Mouse (Mus musculus): ENCODE results near the gene Abraxas1. TPM values are rescaled to one million over a fixed set of nuclear protein-coding genes. Genes with fewer than 3 reads are reported as not detected.

Gene Abraxas1
- polyA plus RNA-seq, 1 experiment from 2014 or later: 28.5 TPM

GRCm38 (mm10) chr5:100845848-100846598 lies 25.3 kb upstream of the Abraxas1 start:
- Histone ChIP-seq H3K4me2 (peak overlapping the region; percentile 99), H3K4me1 (peaks cover 18% of the 10 kb centered on the region), H3K36me3 (replicated peaks) (no peaks in the 10 kb centered on the region), H3K9ac (peak overlapping the region; percentile 59), H3K4me3 (replicated peaks) (peak overlapping the region; percentile 57), H3K9me3 (0 out of 2 replicates have a peak, but pooled peaks cover 5% of the 10 kb centered on the region), H3K27ac (no peak overlapping the region), H3K27me3 (peaks cover 65% of the 10 kb centered on the region)
- WGBS: under 1% methylated on average over 51 of the region's 52 CpGs
- peak; percentile 68; the same call in 1 of the 2 replicates for ATAC-seq (ENCODE audit: low FRiP score)

- no peak for ATAC-seq (ENCODE audit: low FRiP score)
Observed at GRCm38 (mm10) chr5:100845485-100845847, 24.7 kb upstream of the Abraxas1 start, which contains the start of gene Gpat3. Gene Gpat3 (plus strand): TSS chr5:100845713.

GRCm38 (mm10) chr5:100844485-100844884 lies 23.7 kb upstream of the Abraxas1 start:
- H3K4me1 ChIP-seq: peaks cover 18% of the 10 kb centered on the region
- no peaks in the 10 kb centered on the region for H3K36me3 ChIP-seq (replicated peaks)
- no peak overlapping the region for H3K27ac ChIP-seq
- no peak overlapping the region for H3K9ac ChIP-seq
- H3K9me3 ChIP-seq: 0 out of 2 replicates have a peak, but pooled peaks cover 5% of the 10 kb centered on the region
- no peak for ATAC-seq (ENCODE audit: low FRiP score)
- peaks cover 65% of the 10 kb centered on the region for H3K27me3 ChIP-seq
- H3K4me3 ChIP-seq (replicated peaks): no peak overlapping the region
- WGBS: 71% methylated on average over 3 of the region's 3 CpGs
- no peak overlapping the region for H3K4me2 ChIP-seq

More at GRCm38 (mm10) chr5:100845485-100845847, 24.7 kb upstream of the Abraxas1 start, which contains the start of gene Gpat3:
- H3K4me2 ChIP-seq: peak within 1 kb of the TSS; percentile 99
- H3K9ac ChIP-seq: peak within 1 kb of the TSS; percentile 59
- H3K4me3 ChIP-seq (replicated peaks): peak within 1 kb of the TSS; percentile 57
- H3K9me3 ChIP-seq: 0 out of 2 replicates have a peak, but pooled peaks cover 5% of the 10 kb centered on the region
- WGBS: under 1% methylated on average over 16 of the region's 16 CpGs
- H3K36me3 ChIP-seq (replicated peaks): no peaks in the 10 kb centered on the region
- H3K4me1 ChIP-seq: peaks cover 18% of the 10 kb centered on the region
- H3K27ac ChIP-seq: no peak within 1 kb of the TSS
- H3K27me3 ChIP-seq: peaks cover 65% of the 10 kb centered on the region

- Histone ChIP-seq H3K36me3 (replicated peaks) (no peaks in the 10 kb centered on the region), H3K4me1 (no peaks in the 10 kb centered on the region), H3K9ac (no peak overlapping the region), H3K4me3 (replicated peaks) (no peak overlapping the region), H3K9me3 (0 out of 2 replicates have a peak, but pooled peaks cover 5% of the 10 kb centered on the region), H3K4me2 (no peak overlapping the region), H3K27ac (no peak overlapping the region), H3K27me3 (peaks cover 6% of the 10 kb centered on the region; the same call in 1 of the 2 replicates)
- no peak for ATAC-seq (ENCODE audit: low FRiP score)
- WGBS: 90% methylated on average over 7 of the region's 7 CpGs
Observed at GRCm38 (mm10) chr5:100837907-100838306, 17.1 kb upstream of the Abraxas1 start.

- no peak overlapping the region for H3K4me2 ChIP-seq
- H3K4me1 ChIP-seq: no peaks in the 10 kb centered on the region
- ATAC-seq (ENCODE audit: low FRiP score): no peak
- no peaks in the 10 kb centered on the region for H3K36me3 ChIP-seq (replicated peaks)
- H3K9ac ChIP-seq: no peak overlapping the region
- no peak overlapping the region for H3K27ac ChIP-seq
- no peak overlapping the region for H3K4me3 ChIP-seq (replicated peaks)
- 80% methylated on average over 9 of the region's 9 CpGs for WGBS
- H3K27me3 ChIP-seq: no peaks in the 10 kb centered on the region
- no peaks in the 10 kb centered on the region for H3K9me3 ChIP-seq
Observed at GRCm38 (mm10) chr5:100835862-100836538, 15.2 kb upstream of the Abraxas1 start.

GRCm38 (mm10) chr5:100833841-100834240 lies 13.1 kb upstream of the Abraxas1 start:
- Histone ChIP-seq H3K36me3 (replicated peaks) (no peaks in the 10 kb centered on the region), H3K9me3 (no peaks in the 10 kb centered on the region), H3K4me1 (no peaks in the 10 kb centered on the region), H3K9ac (no peak overlapping the region), H3K27me3 (no peaks in the 10 kb centered on the region), H3K4me2 (no peak overlapping the region), H3K27ac (no peak overlapping the region), H3K4me3 (replicated peaks) (no peak overlapping the region)
- no peak for ATAC-seq (ENCODE audit: low FRiP score)
- 82% methylated on average over 2 of the region's 2 CpGs for WGBS

GRCm38 (mm10) chr5:100832680-100833079 lies 11.9 kb upstream of the Abraxas1 start:
- no peak overlapping the region for H3K9ac ChIP-seq
- no peak overlapping the region for H3K4me2 ChIP-seq
- WGBS: 82% methylated on average over 3 of the region's 3 CpGs
- H3K27me3 ChIP-seq: no peaks in the 10 kb centered on the region
- ATAC-seq (ENCODE audit: low FRiP score): no peak
- H3K9me3 ChIP-seq: no peaks in the 10 kb centered on the region
- no peak overlapping the region for H3K27ac ChIP-seq
- no peaks in the 10 kb centered on the region for H3K36me3 ChIP-seq (replicated peaks)
- no peaks in the 10 kb centered on the region for H3K4me1 ChIP-seq
- no peak overlapping the region for H3K4me3 ChIP-seq (replicated peaks)

- Histone ChIP-seq H3K36me3 (replicated peaks) (no peaks in the 10 kb centered on the region), H3K4me1 (no peaks in the 10 kb centered on the region), H3K27ac (no peak overlapping the region), H3K4me2 (no peak overlapping the region), H3K4me3 (replicated peaks) (no peak overlapping the region), H3K9me3 (no peaks in the 10 kb centered on the region), H3K9ac (no peak overlapping the region), H3K27me3 (no peaks in the 10 kb centered on the region)
- WGBS: 90% methylated on average over 3 of the region's 3 CpGs
- ATAC-seq (ENCODE audit: low FRiP score): no peak
Observed at GRCm38 (mm10) chr5:100828701-100829100, 7.9 kb upstream of the Abraxas1 start.

- 74% methylated on average over 7 of the region's 7 CpGs for WGBS
- H3K27me3 ChIP-seq: no peaks in the 10 kb centered on the region
- H3K27ac ChIP-seq: no peak overlapping the region
- no peak overlapping the region for H3K4me3 ChIP-seq (replicated peaks)
- H3K4me2 ChIP-seq: no peak overlapping the region
- no peak for ATAC-seq (ENCODE audit: low FRiP score)
- H3K9me3 ChIP-seq: no peaks in the 10 kb centered on the region
- H3K9ac ChIP-seq: no peak overlapping the region
- H3K36me3 ChIP-seq (replicated peaks): no peaks in the 10 kb centered on the region
- H3K4me1 ChIP-seq: no peaks in the 10 kb centered on the region
Observed at GRCm38 (mm10) chr5:100826531-100826930, 5.8 kb upstream of the Abraxas1 start.

- no peak overlapping the region for H3K9ac ChIP-seq
- 30% methylated on average over 2 of the region's 2 CpGs for WGBS
Observed at GRCm38 (mm10) chr5:100825975-100826374, 5.2 kb upstream of the Abraxas1 start.

GRCm38 (mm10) chr5:100822826-100823225 lies 2.1 kb upstream of the Abraxas1 start:
- ATAC-seq (ENCODE audit: low FRiP score): no peak
- Histone ChIP-seq H3K4me3 (replicated peaks) (no peak overlapping the region), H3K27me3 (no peaks in the 10 kb centered on the region), H3K27ac (no peak overlapping the region), H3K9ac (no peak overlapping the region), H3K9me3 (no peaks in the 10 kb centered on the region), H3K36me3 (replicated peaks) (no peaks in the 10 kb centered on the region), H3K4me2 (no peak overlapping the region), H3K4me1 (peaks cover 5% of the 10 kb centered on the region)
- 89% methylated on average over 7 of the region's 7 CpGs for WGBS

More at GRCm38 (mm10) chr5:100825975-100826374, 5.2 kb upstream of the Abraxas1 start:
- no peak for ATAC-seq (ENCODE audit: low FRiP score)
- no peaks in the 10 kb centered on the region; the same call in 1 of the 2 replicates for H3K4me1 ChIP-seq
- H3K4me2 ChIP-seq: no peak overlapping the region
- no peaks in the 10 kb centered on the region for H3K27me3 ChIP-seq
- H3K36me3 ChIP-seq (replicated peaks): no peaks in the 10 kb centered on the region
- no peak overlapping the region for H3K27ac ChIP-seq
- H3K4me3 ChIP-seq (replicated peaks): no peak overlapping the region
- H3K9me3 ChIP-seq: no peaks in the 10 kb centered on the region

- Histone ChIP-seq H3K9ac (no peak overlapping the region), H3K36me3 (replicated peaks) (peaks cover 6% of the 10 kb centered on the region; the same call in 1 of the 2 replicates), H3K9me3 (no peaks in the 10 kb centered on the region), H3K27ac (no peak overlapping the region), H3K4me3 (replicated peaks) (peak overlapping the region; percentile 80; the same call in 1 of the 2 replicates), H3K4me2 (peak overlapping the region; percentile 76), H3K4me1 (peaks cover 5% of the 10 kb centered on the region), H3K27me3 (no peaks in the 10 kb centered on the region)
- no peak for ATAC-seq (ENCODE audit: low FRiP score)
- WGBS: 85% methylated on average over 8 of the region's 8 CpGs
Observed at GRCm38 (mm10) chr5:100821375-100821774, 610 bp upstream of the Abraxas1 start.
